Mouse (Mus musculus): Measurements from ENCODE around the gene Psmb3. TPM values are rescaled to one million over a fixed set of nuclear protein-coding genes. Genes with fewer than 3 reads are reported as not detected.
"Not testable (repeated sequence)": the region's sequence is repeated elsewhere in the genome, so short reads cannot be mapped to it uniquely, and the experiment has no call there.

Psmb3 gene
- polyA plus RNA-seq, 1 experiment from 2014 or later, result 514 TPM

DNA sequence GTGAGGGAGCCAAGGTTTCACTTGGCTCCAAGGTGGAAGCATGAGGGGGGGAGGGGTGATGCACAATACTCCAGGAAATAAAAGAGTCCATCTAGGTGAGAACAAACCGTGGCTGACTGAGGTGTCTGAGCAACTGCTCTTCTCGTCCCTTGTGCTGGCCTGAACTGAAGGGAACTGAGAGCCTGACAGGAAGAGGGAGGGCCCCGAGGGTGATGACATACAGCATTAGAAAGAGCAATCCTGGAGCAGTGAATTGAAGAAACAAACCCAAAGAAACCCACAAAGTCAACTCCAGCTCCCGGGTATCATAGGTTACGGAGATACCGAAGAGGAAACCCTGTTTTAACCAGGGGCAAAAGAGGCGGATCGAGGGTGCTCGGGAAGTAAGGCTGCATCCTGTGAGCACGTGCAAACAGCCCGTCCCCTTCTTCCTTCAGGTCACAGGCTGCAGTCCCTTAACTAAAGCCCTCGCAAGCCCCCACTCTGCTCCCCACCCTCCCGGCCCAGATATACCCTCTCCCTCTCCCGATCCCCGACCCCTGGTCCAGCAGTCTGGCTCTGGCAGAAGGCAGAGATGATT lies 15.2 kb downstream of the Psmb3 start:
- Histone ChIP-seq H3K9ac (no peak overlapping the region), H3K36me3 (ENCODE audit: insufficient read depth) (peaks cover 84% of the 10 kb centered on the region), H3K4me3 (ENCODE audit: low read depth, low read length) (no peak overlapping the region), H3K4me2 (no peak overlapping the region), H3K27me3 (ENCODE audit: insufficient read depth, low read length) (no peaks in the 10 kb centered on the region), H3K9me3 (ENCODE audit: low read depth, low read length) (no peaks in the 10 kb centered on the region), H3K4me1 (ENCODE audit: insufficient read depth) (no peaks in the 10 kb centered on the region), H3K27ac (ENCODE audit: low read depth) (no peak overlapping the region)
- no peak for TF ChIP-seq CTCF (IDR thresholded peaks at IDR 0.05; ENCODE audit: low read depth)
- no peak for ATAC-seq (ENCODE audit: insufficient read depth)
- no peak for DNase-seq
- WGBS, result 74% methylated on average over 15 of the region's 15 CpGs

GRCm38 (mm10) chr11:97719041-97719440 lies 15.8 kb downstream of the Psmb3 start:
- DNase-seq (no peak), ATAC-seq (ENCODE audit: insufficient read depth) (no peak)
- Histone ChIP-seq H3K27me3 (ENCODE audit: insufficient read depth, low read length) (no peaks in the 10 kb centered on the region), H3K36me3 (ENCODE audit: insufficient read depth) (peaks cover 84% of the 10 kb centered on the region), H3K9me3 (ENCODE audit: low read depth, low read length) (no peaks in the 10 kb centered on the region), H3K4me2 (no peak overlapping the region), H3K27ac (ENCODE audit: low read depth) (no peak overlapping the region), H3K9ac (no peak overlapping the region), H3K4me3 (ENCODE audit: low read depth, low read length) (no peak overlapping the region), H3K4me1 (ENCODE audit: insufficient read depth) (no peaks in the 10 kb centered on the region)
- WGBS, result 83% methylated on average over 4 of the region's 4 CpGs
- no peak for TF ChIP-seq CTCF (IDR thresholded peaks at IDR 0.05; ENCODE audit: low read depth)

DNA sequence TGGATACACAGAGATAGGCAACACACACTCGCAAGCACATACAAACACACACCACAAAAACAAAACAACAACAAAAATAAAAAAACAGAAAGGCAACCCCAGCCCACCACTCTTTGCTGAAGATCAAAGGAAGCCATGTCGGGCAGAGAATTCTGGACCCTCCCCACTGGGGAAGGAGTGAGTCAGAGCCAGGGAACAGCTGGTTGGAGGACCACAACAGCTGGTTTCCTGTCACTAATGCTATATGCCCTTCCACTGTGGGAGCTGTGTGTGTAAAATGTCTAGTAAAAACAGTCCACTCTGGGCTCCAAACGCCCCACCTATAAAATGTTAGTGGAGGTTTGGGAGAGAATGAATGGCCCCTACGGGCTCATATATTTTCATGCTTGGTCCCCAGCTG lies 18.1 kb downstream of the Psmb3 start:
- WGBS, result 86% methylated on average over 4 of the region's 4 CpGs
- ATAC-seq (ENCODE audit: insufficient read depth), result no peak
- Histone ChIP-seq H3K4me1 (ENCODE audit: insufficient read depth) (no peaks in the 10 kb centered on the region), H3K9me3 (ENCODE audit: low read depth, low read length) (no peaks in the 10 kb centered on the region), H3K9ac (no peak overlapping the region), H3K27ac (ENCODE audit: low read depth) (no peak overlapping the region), H3K4me3 (ENCODE audit: low read depth, low read length) (no peak overlapping the region), H3K36me3 (ENCODE audit: insufficient read depth) (peaks cover 94% of the 10 kb centered on the region), H3K4me2 (no peak overlapping the region), H3K27me3 (ENCODE audit: insufficient read depth, low read length) (no peaks in the 10 kb centered on the region)
- no peak for DNase-seq
- TF ChIP-seq CTCF (IDR thresholded peaks at IDR 0.05; ENCODE audit: low read depth), result no peak

DNA sequence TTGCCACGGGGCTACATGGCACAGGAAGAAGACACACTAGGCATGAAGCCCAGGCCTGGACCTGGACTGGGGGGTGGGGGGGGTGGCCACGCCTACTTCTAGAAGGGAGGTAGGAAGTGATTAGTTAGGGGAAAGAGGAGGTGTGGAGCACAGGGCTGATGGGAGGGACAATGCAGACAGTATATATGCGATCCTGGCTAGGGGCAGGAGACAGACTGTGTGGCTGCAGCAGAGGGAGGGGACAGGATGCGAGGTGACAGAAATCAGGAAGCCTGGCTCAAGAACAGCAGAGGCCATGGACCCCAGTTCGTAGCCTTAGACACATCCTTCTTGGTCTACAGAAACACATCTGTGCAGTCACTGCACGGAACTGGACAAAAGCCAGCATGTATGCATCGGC lies 20.5 kb downstream of the Psmb3 start:
- H3K9me3 ChIP-seq (ENCODE audit: low read depth, low read length), result no peaks in the 10 kb centered on the region
- no peak overlapping the region for H3K9ac ChIP-seq
- H3K27ac ChIP-seq (ENCODE audit: low read depth), result no peak overlapping the region
- H3K27me3 ChIP-seq (ENCODE audit: insufficient read depth, low read length), result no peaks in the 10 kb centered on the region
- H3K4me3 ChIP-seq (ENCODE audit: low read depth, low read length), result no peak overlapping the region
- ATAC-seq (ENCODE audit: insufficient read depth) (no peak), DNase-seq (peak; percentile 45)
- no peak for TF ChIP-seq CTCF (IDR thresholded peaks at IDR 0.05; ENCODE audit: low read depth)
- WGBS, result 76% methylated on average over 7 of the region's 7 CpGs
- no peak overlapping the region for H3K4me2 ChIP-seq
- H3K4me1 ChIP-seq (ENCODE audit: insufficient read depth), result no peaks in the 10 kb centered on the region
- H3K36me3 ChIP-seq (ENCODE audit: insufficient read depth), result peaks cover 92% of the 10 kb centered on the region

DNA sequence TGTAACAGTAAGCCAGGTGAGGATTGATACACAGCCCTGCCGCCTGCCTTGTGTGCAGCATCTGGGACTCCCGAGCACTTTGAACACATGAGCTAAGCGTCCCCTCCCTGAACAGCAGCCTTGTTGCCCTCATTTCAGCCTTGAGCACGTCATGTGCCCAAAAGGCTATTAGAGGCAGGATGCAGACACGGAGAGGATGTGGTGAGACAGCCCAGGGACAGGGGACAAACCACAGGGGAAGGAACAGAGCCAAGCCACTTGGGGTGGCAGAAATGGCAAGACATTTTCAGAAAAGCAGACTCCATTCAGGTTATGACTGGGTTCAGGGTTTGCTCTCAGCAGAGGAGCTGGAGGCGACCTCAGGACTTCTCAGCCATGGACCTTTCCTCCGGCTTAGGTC lies 25.1 kb downstream of the Psmb3 start:
- no peak for DNase-seq
- peaks cover 81% of the 10 kb centered on the region for H3K36me3 ChIP-seq (ENCODE audit: insufficient read depth)
- no peak overlapping the region for H3K9ac ChIP-seq
- no peak for TF ChIP-seq CTCF (IDR thresholded peaks at IDR 0.05; ENCODE audit: low read depth)
- H3K4me3 ChIP-seq (ENCODE audit: low read depth, low read length), result no peak overlapping the region
- H3K4me2 ChIP-seq, result no peak overlapping the region
- no peaks in the 10 kb centered on the region for H3K27me3 ChIP-seq (ENCODE audit: insufficient read depth, low read length)
- no peaks in the 10 kb centered on the region for H3K9me3 ChIP-seq (ENCODE audit: low read depth, low read length)
- ATAC-seq (ENCODE audit: insufficient read depth), result no peak
- no peak overlapping the region for H3K27ac ChIP-seq (ENCODE audit: low read depth)
- H3K4me1 ChIP-seq (ENCODE audit: insufficient read depth), result no peaks in the 10 kb centered on the region
- WGBS, result 78% methylated on average over 7 of the region's 7 CpGs

DNA sequence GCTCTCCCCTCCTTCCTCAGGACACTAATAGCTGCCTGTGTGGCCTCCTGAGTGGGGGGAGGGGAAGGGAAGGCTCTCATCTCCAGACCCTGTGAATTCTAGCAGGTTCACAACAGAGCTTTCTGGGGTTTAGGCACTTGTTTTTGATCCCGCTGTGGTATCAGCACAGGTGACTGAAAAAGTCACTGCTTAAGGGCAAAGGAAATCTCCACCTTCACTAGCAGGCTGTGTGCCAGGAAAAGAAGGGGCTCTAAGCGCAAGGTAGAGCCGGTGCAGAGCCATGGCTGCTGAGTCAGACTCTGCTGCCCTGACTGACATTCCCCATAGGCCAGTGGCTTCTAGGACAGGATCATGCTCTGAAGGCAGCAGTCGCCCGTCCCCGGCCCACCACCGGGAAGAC lies 25.5 kb downstream of the Psmb3 start:
- no peak overlapping the region for H3K9ac ChIP-seq
- H3K27ac ChIP-seq (ENCODE audit: low read depth), result no peak overlapping the region
- 77% methylated on average over 7 of the region's 7 CpGs for WGBS
- H3K27me3 ChIP-seq (ENCODE audit: insufficient read depth, low read length), result no peaks in the 10 kb centered on the region
- TF ChIP-seq CTCF (IDR thresholded peaks at IDR 0.05; ENCODE audit: low read depth), result no peak
- H3K36me3 ChIP-seq (ENCODE audit: insufficient read depth), result peaks cover 77% of the 10 kb centered on the region
- H3K4me2 ChIP-seq, result no peak overlapping the region
- DNase-seq, result no peak
- H3K4me3 ChIP-seq (ENCODE audit: low read depth, low read length), result no peak overlapping the region
- no peaks in the 10 kb centered on the region for H3K4me1 ChIP-seq (ENCODE audit: insufficient read depth)
- ATAC-seq (ENCODE audit: insufficient read depth), result no peak
- no peaks in the 10 kb centered on the region for H3K9me3 ChIP-seq (ENCODE audit: low read depth, low read length)

- no peaks in the 10 kb centered on the region for H3K4me1 ChIP-seq (ENCODE audit: insufficient read depth)
- ATAC-seq (ENCODE audit: insufficient read depth), result no peak
- peak; percentile 23 for DNase-seq
- no peaks in the 10 kb centered on the region for H3K9me3 ChIP-seq (ENCODE audit: low read depth, low read length)
- H3K9ac ChIP-seq, result no peak overlapping the region
- no peak overlapping the region for H3K4me2 ChIP-seq
- WGBS, result 32% methylated on average over 10 of the region's 10 CpGs
- H3K36me3 ChIP-seq (ENCODE audit: insufficient read depth), result peaks cover 35% of the 10 kb centered on the region; the same call in 1 of the 2 replicates
- H3K4me3 ChIP-seq (ENCODE audit: low read depth, low read length), result no peak overlapping the region
- no peak overlapping the region for H3K27ac ChIP-seq (ENCODE audit: low read depth)
- no peaks in the 10 kb centered on the region for H3K27me3 ChIP-seq (ENCODE audit: insufficient read depth, low read length)
- TF ChIP-seq CTCF (IDR thresholded peaks at IDR 0.05; ENCODE audit: low read depth), result no peak
Observed at GRCm38 (mm10) chr11:97733689-97734088, 30.5 kb downstream of the Psmb3 start.

- DNase-seq; H3K4me1 ChIP-seq (ENCODE audit: insufficient read depth); H3K27ac ChIP-seq (ENCODE audit: low read depth); H3K9ac ChIP-seq; H3K4me3 ChIP-seq (ENCODE audit: low read depth, low read length); H3K27me3 ChIP-seq (ENCODE audit: insufficient read depth, low read length); ATAC-seq (ENCODE audit: insufficient read depth); H3K4me2 ChIP-seq; H3K9me3 ChIP-seq (ENCODE audit: low read depth, low read length): not testable (repeated sequence)
- 87% methylated on average over 5 of the region's 5 CpGs for WGBS
- peaks cover 25% of the 10 kb centered on the region; the same call in 1 of the 2 replicates for H3K36me3 ChIP-seq (ENCODE audit: insufficient read depth)
Observed at GRCm38 (mm10) chr11:97734810-97735209, 31.6 kb downstream of the Psmb3 start.
